Mouse (Mus musculus): ENCODE measurements around the gene Mpped1. TPM values are rescaled to one million over a fixed set of nuclear protein-coding genes. Genes with fewer than 3 reads are reported as not detected.

Mpped1 gene
- 33.4 and 35.9 TPM in 2 replicates for polyA plus RNA-seq (2016; fragmentation: Nextera tagmentation; extraction: Ambion mirVana)

DNA sequence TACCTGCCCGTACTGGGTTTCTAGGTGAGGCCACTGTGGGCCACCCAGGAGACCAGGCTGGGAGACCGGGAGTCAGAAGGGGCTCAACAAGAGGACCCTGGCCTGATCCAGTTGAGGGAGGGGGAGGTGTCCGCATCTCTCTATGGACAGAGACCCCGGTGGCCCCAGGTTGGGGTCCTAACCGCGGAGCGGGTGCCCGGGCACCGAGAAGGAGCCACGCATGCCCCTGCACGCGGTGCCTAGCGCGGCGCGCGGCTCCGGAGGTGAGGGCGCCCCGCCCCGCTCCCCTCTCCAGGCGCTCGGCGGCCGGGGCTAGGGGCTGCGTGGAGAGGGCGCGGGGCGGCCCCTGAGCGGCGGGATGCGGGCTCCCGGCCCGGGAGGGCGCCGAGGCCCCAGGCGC is at the start of gene Mpped1:
Mpped1 (plus strand) TSS at position 81 of the 400 bp plus-strand sequence.
- 2% methylated on average over 37 of the region's 37 CpGs for WGBS
- peak; percentile 36 for DNase-seq (ENCODE audit: extremely low spot score, low spot score)
- H3K27me3 ChIP-seq (ENCODE audit: poor library complexity, severe bottlenecking), result peaks cover 79% of the 10 kb centered on the region
- H3K36me3 ChIP-seq (replicated peaks), result no peaks in the 10 kb centered on the region
- H3K9me3 ChIP-seq, result no peaks in the 10 kb centered on the region
- peak within 1 kb of the TSS; percentile 75 for H3K4me3 ChIP-seq
- H3K4me1 ChIP-seq, result peaks cover 76% of the 10 kb centered on the region
- H3K27ac ChIP-seq, result peak within 1 kb of the TSS; percentile 93

- Histone ChIP-seq H3K4me3 (no peak overlapping the region), H3K27me3 (ENCODE audit: poor library complexity, severe bottlenecking) (peaks cover 32% of the 10 kb centered on the region), H3K4me1 (peaks cover 46% of the 10 kb centered on the region), H3K36me3 (replicated peaks) (no peaks in the 10 kb centered on the region), H3K27ac (peak overlapping the region; percentile 82), H3K9me3 (no peaks in the 10 kb centered on the region)
- WGBS, result 25% methylated on average over 21 of the region's 21 CpGs
- peak; percentile 57 for DNase-seq (ENCODE audit: extremely low spot score, low spot score)
These were observed 38.4 kb upstream of the Mpped1 start for GRCm38 (mm10) chr15:83740676-83741422.

GRCm38 (mm10) chr15:83742018-83742417 is 37.2 kb upstream of the Mpped1 start:
- peaks cover 20% of the 10 kb centered on the region for H3K27me3 ChIP-seq (ENCODE audit: poor library complexity, severe bottlenecking)
- H3K4me1 ChIP-seq, result peaks cover 34% of the 10 kb centered on the region
- peak overlapping the region; percentile 82 for H3K27ac ChIP-seq
- no peaks in the 10 kb centered on the region for H3K36me3 ChIP-seq (replicated peaks)
- no peaks in the 10 kb centered on the region for H3K9me3 ChIP-seq
- no peak for DNase-seq (ENCODE audit: extremely low spot score, low spot score)
- no peak overlapping the region for H3K4me3 ChIP-seq
- 83% methylated on average over 1 of the region's 1 CpGs for WGBS

DNA sequence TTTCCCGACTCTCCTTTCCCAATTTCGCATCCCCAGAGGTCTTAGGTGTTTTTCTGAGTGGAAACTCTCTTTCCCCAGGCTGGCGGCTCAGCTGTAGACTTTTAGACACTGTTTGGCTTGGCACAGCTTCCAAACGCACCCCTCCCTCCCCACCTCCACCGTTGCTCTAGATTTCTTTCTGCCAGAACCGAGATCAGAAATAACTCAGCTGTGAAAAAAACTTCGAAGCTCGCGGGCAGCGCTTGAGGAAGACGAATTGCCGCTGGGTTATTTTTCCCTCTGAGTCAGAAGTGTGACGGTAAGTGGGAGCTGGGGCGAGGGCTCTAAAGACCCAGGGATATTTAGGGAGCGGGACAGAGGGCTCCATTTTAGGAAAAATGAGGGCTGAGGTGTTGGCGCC is 33.0 kb upstream of the Mpped1 start:
- H3K9me3 ChIP-seq, result no peaks in the 10 kb centered on the region
- no peak for DNase-seq (ENCODE audit: extremely low spot score, low spot score)
- H3K4me1 ChIP-seq, result peaks cover 34% of the 10 kb centered on the region
- peaks cover 15% of the 10 kb centered on the region for H3K27me3 ChIP-seq (ENCODE audit: poor library complexity, severe bottlenecking)
- no peaks in the 10 kb centered on the region for H3K36me3 ChIP-seq (replicated peaks)
- no peak overlapping the region for H3K27ac ChIP-seq
- WGBS, result 84% methylated on average over 16 of the region's 16 CpGs
- no peak overlapping the region for H3K4me3 ChIP-seq

- no peaks in the 10 kb centered on the region for H3K9me3 ChIP-seq
- no peaks in the 10 kb centered on the region for H3K27me3 ChIP-seq (ENCODE audit: poor library complexity, severe bottlenecking)
- peaks cover 13% of the 10 kb centered on the region for H3K4me1 ChIP-seq
- 86% methylated on average over 6 of the region's 6 CpGs for WGBS
- peak overlapping the region; percentile 9; the same call in 1 of the 2 replicates for H3K27ac ChIP-seq
- H3K36me3 ChIP-seq (replicated peaks), result no peaks in the 10 kb centered on the region
- no peak overlapping the region for H3K4me3 ChIP-seq
- no peak for DNase-seq (ENCODE audit: extremely low spot score, low spot score)
These were observed 30.3 kb upstream of the Mpped1 start for GRCm38 (mm10) chr15:83748986-83749385.

GRCm38 (mm10) chr15:83749436-83749835 is 29.8 kb upstream of the Mpped1 start:
- DNase-seq (ENCODE audit: extremely low spot score, low spot score), result no peak
- H3K27ac ChIP-seq, result 0 out of 2 replicates have a peak overlapping the region, but pooled peaks have one; percentile 18
- no peaks in the 10 kb centered on the region for H3K36me3 ChIP-seq (replicated peaks)
- 65% methylated on average over 9 of the region's 9 CpGs for WGBS
- peaks cover 13% of the 10 kb centered on the region for H3K4me1 ChIP-seq
- H3K9me3 ChIP-seq, result peaks cover 2% of the 10 kb centered on the region
- no peak overlapping the region for H3K4me3 ChIP-seq
- H3K27me3 ChIP-seq (ENCODE audit: poor library complexity, severe bottlenecking), result no peaks in the 10 kb centered on the region

DNA sequence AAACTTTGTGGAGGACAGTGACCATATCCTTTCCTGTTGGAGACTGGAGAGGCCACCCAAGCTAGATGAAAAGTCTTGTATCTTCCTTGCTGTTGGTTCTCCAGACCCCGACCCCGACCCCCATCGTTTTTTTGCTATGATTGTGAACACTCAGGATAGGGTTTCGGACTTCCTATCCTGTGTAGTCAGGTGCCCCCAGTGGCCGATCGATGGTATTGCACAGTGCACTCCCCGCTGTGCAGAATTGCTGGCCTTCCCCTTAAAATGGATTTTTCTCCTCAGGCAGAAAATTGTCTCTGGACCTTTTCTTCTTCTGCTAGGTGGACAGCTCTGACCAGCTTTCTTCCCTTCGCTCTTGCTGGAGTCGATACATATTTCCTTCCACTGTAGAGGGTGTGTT is 22.5 kb upstream of the Mpped1 start:
- Histone ChIP-seq H3K27ac (0 out of 2 replicates have a peak overlapping the region, but pooled peaks have one; percentile 1), H3K27me3 (ENCODE audit: poor library complexity, severe bottlenecking) (peaks cover 27% of the 10 kb centered on the region), H3K4me1 (peaks cover 19% of the 10 kb centered on the region), H3K4me3 (no peak overlapping the region), H3K9me3 (peaks cover 6% of the 10 kb centered on the region), H3K36me3 (replicated peaks) (no peaks in the 10 kb centered on the region)
- DNase-seq (ENCODE audit: extremely low spot score, low spot score), result peak; percentile 65
- WGBS, result 31% methylated on average over 9 of the region's 9 CpGs

DNA sequence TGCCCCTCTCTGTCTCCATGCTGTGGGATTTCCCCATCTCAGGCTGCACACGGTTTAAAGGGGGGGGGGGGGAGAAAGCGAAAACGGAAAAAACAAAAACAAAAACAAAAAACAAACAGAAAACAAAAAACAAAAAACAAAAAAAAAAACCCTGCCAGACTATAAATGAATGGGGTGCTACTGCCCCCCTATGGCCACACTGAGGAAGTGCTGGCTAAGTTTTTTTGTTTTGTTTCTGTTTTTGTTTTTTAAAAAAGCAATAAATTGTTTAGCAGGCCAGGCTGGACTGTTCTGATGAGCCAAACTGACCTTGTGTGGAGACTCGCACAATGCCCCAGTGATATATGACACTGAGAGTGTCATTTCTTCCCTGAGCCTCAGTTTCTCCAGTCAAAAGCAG is 20.3 kb upstream of the Mpped1 start:
- no peak for DNase-seq (ENCODE audit: extremely low spot score, low spot score)
- Histone ChIP-seq H3K36me3 (replicated peaks) (no peaks in the 10 kb centered on the region), H3K27me3 (ENCODE audit: poor library complexity, severe bottlenecking) (peaks cover 35% of the 10 kb centered on the region), H3K4me1 (peaks cover 23% of the 10 kb centered on the region), H3K4me3 (no peak overlapping the region), H3K27ac (peak overlapping the region; percentile 68), H3K9me3 (peaks cover 6% of the 10 kb centered on the region)
- WGBS, result 15% methylated on average over 4 of the region's 4 CpGs

DNA sequence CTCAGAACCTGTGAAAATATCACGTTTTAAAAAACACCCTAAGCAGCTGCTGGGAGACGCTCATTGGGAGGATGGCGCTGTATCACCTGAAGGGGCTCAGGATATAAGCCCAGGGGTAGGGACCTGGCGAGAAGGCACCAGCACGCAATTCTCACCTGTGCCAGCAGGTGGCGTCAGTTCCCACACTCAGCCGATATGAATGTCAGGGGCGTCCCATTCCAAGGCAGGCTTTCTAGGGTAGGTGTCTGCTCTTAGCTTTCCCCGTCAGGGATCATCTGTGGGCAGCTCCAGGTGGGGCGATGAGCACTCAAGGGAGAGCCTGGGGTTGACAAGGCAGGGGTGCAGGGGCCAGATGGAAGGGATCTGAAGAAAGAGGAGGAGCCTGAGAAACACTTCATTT is 18.6 kb upstream of the Mpped1 start:
- no peaks in the 10 kb centered on the region for H3K9me3 ChIP-seq
- no peak overlapping the region for H3K27ac ChIP-seq
- peak; percentile 81 for DNase-seq (ENCODE audit: extremely low spot score, low spot score)
- H3K36me3 ChIP-seq (replicated peaks), result no peaks in the 10 kb centered on the region
- WGBS, result 3% methylated on average over 10 of the region's 10 CpGs
- H3K4me3 ChIP-seq, result no peak overlapping the region
- peaks cover 47% of the 10 kb centered on the region for H3K27me3 ChIP-seq (ENCODE audit: poor library complexity, severe bottlenecking)
- peaks cover 40% of the 10 kb centered on the region for H3K4me1 ChIP-seq

GRCm38 (mm10) chr15:83761512-83761911 is 17.8 kb upstream of the Mpped1 start:
- H3K4me1 ChIP-seq, result peaks cover 46% of the 10 kb centered on the region
- no peak for DNase-seq (ENCODE audit: extremely low spot score, low spot score)
- peaks cover 47% of the 10 kb centered on the region for H3K27me3 ChIP-seq (ENCODE audit: poor library complexity, severe bottlenecking)
- no peak overlapping the region for H3K4me3 ChIP-seq
- peak overlapping the region; percentile 58; the same call in 1 of the 2 replicates for H3K27ac ChIP-seq
- no peaks in the 10 kb centered on the region for H3K36me3 ChIP-seq (replicated peaks)
- H3K9me3 ChIP-seq, result no peaks in the 10 kb centered on the region
- 94% methylated on average over 13 of the region's 13 CpGs for WGBS

DNA sequence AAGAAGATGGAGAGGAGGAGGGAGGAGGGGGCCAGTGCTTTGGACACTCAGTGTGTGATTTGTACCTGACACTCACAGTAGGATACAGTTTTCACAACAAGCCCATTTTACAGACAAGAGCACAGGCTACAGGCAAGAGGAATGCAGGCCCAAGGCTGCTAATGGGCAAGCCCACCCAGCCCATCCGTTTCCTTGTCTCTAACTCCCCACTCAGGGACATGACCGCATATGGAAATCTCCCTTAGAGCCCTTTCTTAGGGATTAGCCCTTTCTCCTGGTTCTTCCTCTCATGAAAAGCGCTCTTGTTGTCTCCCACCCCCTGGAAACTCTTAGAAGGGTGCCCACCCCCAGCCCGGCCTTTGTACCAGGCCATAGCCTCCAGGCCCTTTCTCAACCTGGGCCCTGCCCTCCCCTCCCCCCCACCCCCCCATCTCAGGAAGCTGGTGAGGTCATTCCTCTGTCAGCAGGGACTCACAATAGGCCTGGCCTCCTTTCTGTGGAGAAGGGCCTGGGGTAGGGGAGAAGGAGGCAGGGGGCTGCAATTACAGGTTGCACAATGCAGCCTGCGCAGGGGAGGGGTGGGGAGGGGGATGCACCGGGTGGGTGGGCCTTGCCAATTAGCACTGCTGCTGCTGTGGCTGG is 13.8 kb upstream of the Mpped1 start:
- peak; percentile 85 for DNase-seq (ENCODE audit: extremely low spot score, low spot score)

GRCm38 (mm10) chr15:83771346-83772053 is 7.8 kb upstream of the Mpped1 start:
- H3K27me3 ChIP-seq (ENCODE audit: poor library complexity, severe bottlenecking), result peaks cover 56% of the 10 kb centered on the region
- no peaks in the 10 kb centered on the region for H3K36me3 ChIP-seq (replicated peaks)
- H3K4me1 ChIP-seq, result peaks cover 58% of the 10 kb centered on the region
- no peak overlapping the region for H3K4me3 ChIP-seq
- DNase-seq (ENCODE audit: extremely low spot score, low spot score), result no peak
- no peaks in the 10 kb centered on the region for H3K9me3 ChIP-seq
- H3K27ac ChIP-seq, result peak overlapping the region; percentile 69; the same call in 1 of the 2 replicates
- WGBS, result 88% methylated on average over 8 of the region's 8 CpGs

More for the DNA sequence above, 13.8 kb upstream of the Mpped1 start:
- Histone ChIP-seq H3K4me3 (0 out of 2 replicates have a peak overlapping the region, but pooled peaks have one; percentile 5), H3K4me1 (peaks cover 68% of the 10 kb centered on the region), H3K27me3 (ENCODE audit: poor library complexity, severe bottlenecking) (peaks cover 43% of the 10 kb centered on the region), H3K9me3 (no peaks in the 10 kb centered on the region), H3K27ac (peak overlapping the region; percentile 86), H3K36me3 (replicated peaks) (no peaks in the 10 kb centered on the region)
- 3% methylated on average over 6 of the region's 6 CpGs for WGBS
